In genomic region chr6:128425046-128425445, GRCm38 (mm10) we compare ENCODE assay signal across 8 mouse cellular contexts. TPM values are rescaled to one million over a fixed set of nuclear protein-coding genes. Genes with fewer than 3 reads are reported as not detected.
DNase-seq lines count a peak whose midpoint lies in the region; ATAC-seq and TF ChIP-seq lines count a peak whose summit lies in the region.

No protein-coding gene starts in this region.

- H3K9ac ChIP-seq in heart, embryonic 15.5 days, result peak overlapping the region; percentile 73; the same call in 1 of the 2 replicates
- peak overlapping the region; percentile 81 for H3K9ac ChIP-seq in forebrain, postnatal 0 days

- peaks cover 10% of the 10 kb centered on the region for H3K4me1 ChIP-seq in heart, embryonic 15.5 days (replicated peaks)
- peaks cover 29% of the 10 kb centered on the region for H3K4me1 ChIP-seq in G1E (ENCODE audit: insufficient read depth, low read depth, low read length)
- H3K4me1 ChIP-seq in forebrain, postnatal 0 days (ENCODE audit: insufficient read depth), result 0 out of 2 replicates have a peak, but pooled peaks cover 6% of the 10 kb centered on the region

- peak overlapping the region; percentile 94 for H3K27ac ChIP-seq in heart, embryonic 15.5 days
- peak overlapping the region; percentile 98 for H3K27ac ChIP-seq in forebrain, postnatal 0 days (ENCODE audit: low read depth, low read length)
- peak overlapping the region; percentile 92 for H3K27ac ChIP-seq in macrophage

- no peaks in the 10 kb centered on the region for H3K27me3 ChIP-seq in heart, embryonic 15.5 days
- no peaks in the 10 kb centered on the region for H3K27me3 ChIP-seq in G1E (ENCODE audit: insufficient read depth, low read length)
- no peaks in the 10 kb centered on the region for H3K27me3 ChIP-seq in forebrain, postnatal 0 days (ENCODE audit: insufficient read depth, low read length)

- H3K4me3 ChIP-seq in heart, embryonic 15.5 days, result peak overlapping the region; percentile 69
- H3K4me3 ChIP-seq in G1E (ENCODE audit: low read depth, low read length) (peak overlapping the region; percentile 79; the same call in 1 of the 2 replicates), macrophage (ENCODE audit: inconsistent target) (peak overlapping the region; percentile 72)
- peak overlapping the region; percentile 53 for H3K4me3 ChIP-seq in forebrain, postnatal 0 days (ENCODE audit: low read depth, low read length)

- H3K79me2 ChIP-seq in macrophage (ENCODE audit: inconsistent target), result peaks cover 5% of the 10 kb centered on the region; the same call in 1 of the 2 replicates

- no peak for TF ChIP-seq CTCF in G1E (IDR thresholded peaks at IDR 0.05; ENCODE audit: low read depth, low read length)
- TF ChIP-seq CTCF in forebrain, postnatal 0 days (IDR thresholded peaks at IDR 0.05; ENCODE audit: low read depth), result no peak

- 23% methylated on average over 9 of the region's 9 CpGs for WGBS in heart, embryonic 15.5 days
- WGBS in forebrain, postnatal 0 days, result 19% methylated on average over 9 of the region's 9 CpGs
- 38% methylated on average over 9 of the region's 9 CpGs for WGBS in macrophage (ENCODE audit: missing documents)

- peaks cover 18% of the 10 kb centered on the region for H3K36me3 ChIP-seq in heart, embryonic 15.5 days
- H3K36me3 ChIP-seq in G1E (replicated peaks) (peaks cover 56% of the 10 kb centered on the region), macrophage (ENCODE audit: inconsistent target) (peaks cover 2% of the 10 kb centered on the region; the same call in 1 of the 2 replicates)
- peaks cover 14% of the 10 kb centered on the region for H3K36me3 ChIP-seq in forebrain, postnatal 0 days (ENCODE audit: insufficient read depth)

- no peak for ATAC-seq in heart, embryonic 15.5 days (replicated peaks; ENCODE audit: insufficient number of reproducible peaks, insufficient read depth, low FRiP score, low read depth)
- ATAC-seq in G1E (ENCODE audit: extremely low read depth, insufficient number of reproducible peaks, low FRiP score, poor library complexity, severe bottlenecking), result no peak
- no peak for ATAC-seq in forebrain, postnatal 0 days

- no peaks in the 10 kb centered on the region for H3K9me3 ChIP-seq in heart, embryonic 15.5 days (replicated peaks)
- no peaks in the 10 kb centered on the region for H3K9me3 ChIP-seq in G1E (replicated peaks)
- H3K9me3 ChIP-seq in forebrain, postnatal 0 days (ENCODE audit: low read length), result no peaks in the 10 kb centered on the region

- peak overlapping the region; percentile 75 for H3K4me2 ChIP-seq in heart, embryonic 15.5 days
- H3K4me2 ChIP-seq in forebrain, postnatal 0 days (ENCODE audit: low read depth), result peak overlapping the region; percentile 66

- no peak for DNase-seq in heart, postnatal 4 days
- DNase-seq in G1E (ENCODE audit: low spot score), result no peak
- no peak for DNase-seq in forebrain, postnatal 0 days
- no peak for DNase-seq in gastrocnemius, postnatal 10 days
- no peak for DNase-seq in gastrocnemius, adult 8-10 months (ENCODE audit: low spot score in 2 of 2)
- DNase-seq in layer of hippocampus, postnatal 10 days (ENCODE audit: low spot score in 2 of 2), result no peak

RNA-seq across cellular contexts. Expression of gene Itfg2, which starts 0.3 kb away (rescaled TPM):
- polyA plus RNA-seq in heart, embryonic 15.5 days (2015; fragmentation: Nextera tagmentation; extraction: Ambion mirVana), result 21.8 and 33.7 TPM in 2 replicates
- total RNA-seq in heart, postnatal 4 days (2021), result 10 to 100 TPM; 27.8 to 34.2 TPM
- total RNA-seq in G1E (2014; fragmentation: Nextera tagmentation) (27.2 and 71.2 TPM in 2 replicates), G1E (2017) (12.3 and 16.2 TPM in 2 replicates)
- polyA plus RNA-seq in G1E (2012) (22.4 and 28.6 TPM in 2 replicates), macrophage (2018) (3.9 to 5.2 TPM (median 5.2 TPM) in 3 replicates)
- 25.3 and 57.6 TPM in 2 replicates for total RNA-seq in forebrain, postnatal 0 days (2014; rRNA removed)
- 28.1 and 33.7 TPM in 2 replicates for polyA plus RNA-seq in forebrain, postnatal 0 days (2015; fragmentation: Nextera tagmentation; extraction: Ambion mirVana)
- 10 to 100 TPM in 19 of 26 experiments, 1 to 10 TPM in 7; 5.1 to 36.1 (median 19.0) TPM for total RNA-seq in macrophage (2018; cell fraction: chromatin; rRNA removed)
- total RNA-seq in macrophage (2018; cell fraction: cytosol; rRNA removed), result 1 to 10 TPM; 1.9 to 8.0 (median 5.1) TPM
- total RNA-seq in macrophage (2018; cell fraction: nucleus; rRNA removed), result 10 to 100 TPM in 13 of 26 experiments, 1 to 10 TPM in 13; 3.0 to 27.9 (median 10.4) TPM
- total RNA-seq in gastrocnemius, postnatal 10 days (2021), result 10 to 100 TPM; 21.6 to 24.9 TPM
- 10 to 100 TPM in 3 of 4 experiments, 1 to 10 TPM in 1; 8.1 to 17.8 (median 16.6) TPM for total RNA-seq in gastrocnemius, adult 8-10 months (2022)
- total RNA-seq in layer of hippocampus, postnatal 10 days (2021), result 10 to 100 TPM; 21.9 to 23.8 TPM

RNA-seq across cellular contexts. Expression of gene Fkbp4, which starts 13.4 kb away (rescaled TPM):
- polyA plus RNA-seq in heart, embryonic 15.5 days (2015; fragmentation: Nextera tagmentation; extraction: Ambion mirVana), result 245 and 276 TPM in 2 replicates
- total RNA-seq in heart, postnatal 4 days (2021), result 100 to 1,000 TPM; 199 to 200 TPM
- total RNA-seq in G1E (2014; fragmentation: Nextera tagmentation) (127 and 144 TPM in 2 replicates), G1E (2017) (240 and 265 TPM in 2 replicates)
- polyA plus RNA-seq in G1E (2012) (341 and 369 TPM in 2 replicates), macrophage (2018) (27.4 to 67.4 TPM (median 49.4 TPM) in 3 replicates)
- 201 and 235 TPM in 2 replicates for total RNA-seq in forebrain, postnatal 0 days (2014; rRNA removed)
- 253 and 276 TPM in 2 replicates for polyA plus RNA-seq in forebrain, postnatal 0 days (2015; fragmentation: Nextera tagmentation; extraction: Ambion mirVana)
- total RNA-seq in macrophage (2018; cell fraction: chromatin; rRNA removed), result 10 to 100 TPM in 4 of 26 experiments, 1 to 10 TPM in 22; 1.6 to 14.1 (median 5.4) TPM
- total RNA-seq in macrophage (2018; cell fraction: cytosol; rRNA removed), result 10 to 100 TPM; 17.4 to 38.9 (median 30.6) TPM
- total RNA-seq in macrophage (2018; cell fraction: nucleus; rRNA removed), result 10 to 100 TPM in 19 of 26 experiments, 1 to 10 TPM in 7; 6.1 to 37.3 (median 14.6) TPM
- 10 to 100 TPM; 88.1 to 90.8 TPM for total RNA-seq in gastrocnemius, postnatal 10 days (2021)
- 100 to 1,000 TPM; 113 to 133 (median 121) TPM for total RNA-seq in gastrocnemius, adult 8-10 months (2022)
- 100 to 1,000 TPM; 117 to 118 TPM for total RNA-seq in layer of hippocampus, postnatal 10 days (2021)

RNA-seq across cellular contexts. Expression of gene Nrip2, which starts 25.9 kb away (rescaled TPM):
- polyA plus RNA-seq in heart, embryonic 15.5 days (2015; fragmentation: Nextera tagmentation; extraction: Ambion mirVana), result 2.3 and 4.0 TPM in 2 replicates
- 1 to 10 TPM; 1.5 to 1.8 TPM for total RNA-seq in heart, postnatal 4 days (2021)
- total RNA-seq in G1E (2014; fragmentation: Nextera tagmentation), result not detected in 2 replicates
- 0.06 and 0.11 TPM in 2 replicates for total RNA-seq in G1E (2017)
- polyA plus RNA-seq in G1E (2012), result not detected in 2 replicates
- total RNA-seq in forebrain, postnatal 0 days (2014; rRNA removed), result 7.1 and 8.5 TPM in 2 replicates
- 5.5 and 7.4 TPM in 2 replicates for polyA plus RNA-seq in forebrain, postnatal 0 days (2015; fragmentation: Nextera tagmentation; extraction: Ambion mirVana)
- total RNA-seq in macrophage (2018; cell fraction: chromatin; rRNA removed), result not detected
- not detected for total RNA-seq in macrophage (2018; cell fraction: cytosol; rRNA removed)
- total RNA-seq in macrophage (2018; cell fraction: nucleus; rRNA removed), result not detected
- not detected in 3 replicates for polyA plus RNA-seq in macrophage (2018)
- total RNA-seq in gastrocnemius, postnatal 10 days (2021), result 1 to 10 TPM; 3.3 to 3.4 TPM
- total RNA-seq in gastrocnemius, adult 8-10 months (2022), result 1 to 10 TPM in 3 of 4 experiments, under 1 TPM in 1; 0.63 to 2.0 (median 1.3) TPM
- 1 to 10 TPM; 5.2 to 5.3 TPM for total RNA-seq in layer of hippocampus, postnatal 10 days (2021)

RNA-seq across cellular contexts. Expression of gene Gm44596, which starts 49.7 kb away (rescaled TPM):
- polyA plus RNA-seq in heart, embryonic 15.5 days (2015; fragmentation: Nextera tagmentation; extraction: Ambion mirVana), result not detected in 2 replicates
- total RNA-seq in heart, postnatal 4 days (2021), result not detected
- total RNA-seq in G1E (2014; fragmentation: Nextera tagmentation) (not detected in 2 replicates), G1E (2017) (not detected in 2 replicates)
- polyA plus RNA-seq in G1E (2012) (not detected in 2 replicates), macrophage (2018) (not detected in 3 replicates)
- not detected in 2 replicates for total RNA-seq in forebrain, postnatal 0 days (2014; rRNA removed)
- polyA plus RNA-seq in forebrain, postnatal 0 days (2015; fragmentation: Nextera tagmentation; extraction: Ambion mirVana), result not detected in 2 replicates
- total RNA-seq in macrophage (2018; cell fraction: chromatin; rRNA removed), result not detected
- total RNA-seq in macrophage (2018; cell fraction: cytosol; rRNA removed), result not detected
- not detected for total RNA-seq in macrophage (2018; cell fraction: nucleus; rRNA removed)
- total RNA-seq in gastrocnemius, postnatal 10 days (2021), result not detected
- total RNA-seq in gastrocnemius, adult 8-10 months (2022), result not detected
- 1 to 10 TPM in 1 of 2 experiments, not detected in 1; 1.3 TPM for total RNA-seq in layer of hippocampus, postnatal 10 days (2021)

RNA-seq across cellular contexts. Expression of gene Tex52, which starts 49.8 kb away (rescaled TPM):
- polyA plus RNA-seq in heart, embryonic 15.5 days (2015; fragmentation: Nextera tagmentation; extraction: Ambion mirVana), result 0.18 and 0.39 TPM in 2 replicates
- total RNA-seq in heart, postnatal 4 days (2021), result not detected
- total RNA-seq in G1E (2014; fragmentation: Nextera tagmentation) (not detected in 2 replicates), G1E (2017) (0.11 and 0.23 TPM in 2 replicates)
- polyA plus RNA-seq in G1E (2012) (not detected in 2 replicates), macrophage (2018) (not detected in 3 replicates)
- total RNA-seq in forebrain, postnatal 0 days (2014; rRNA removed), result 0.15 TPM in 1 of 2 replicates, not detected in the other
- polyA plus RNA-seq in forebrain, postnatal 0 days (2015; fragmentation: Nextera tagmentation; extraction: Ambion mirVana), result 0.30 and 0.58 TPM in 2 replicates
- total RNA-seq in macrophage (2018; cell fraction: chromatin; rRNA removed), result not detected
- total RNA-seq in macrophage (2018; cell fraction: cytosol; rRNA removed), result not detected
- not detected for total RNA-seq in macrophage (2018; cell fraction: nucleus; rRNA removed)
- total RNA-seq in gastrocnemius, postnatal 10 days (2021), result under 1 TPM in 1 of 2 experiments, not detected in 1; 0.36 TPM
- not detected for total RNA-seq in gastrocnemius, adult 8-10 months (2022)
- not detected for total RNA-seq in layer of hippocampus, postnatal 10 days (2021)
